Mouse (Mus musculus) limb, embryonic 15.5 days (tissue): ENCODE data around the gene Cmas. TPM values are rescaled to one million over a fixed set of nuclear protein-coding genes. Genes with fewer than 3 reads are reported as not detected.

ENCODE experiments used
- ATAC-seq: fragments of 200-750 bp; cut with Nextera tagmentation; 2 replicates; pipeline ENCODE4 v1.8.0; 2017; ENCODE audit warnings: low read depth, moderate TSS enrichment; ENCODE audit not compliant: insufficient number of reproducible peaks, low FRiP score, low TSS enrichment
- H3K27ac ChIP-seq: fragments of 300-500 bp; sonication (generic); 2 replicates; pipeline ENCODE4 v1.5.1; 2015; ENCODE audit warnings: moderate library complexity, mild to moderate bottlenecking, inconsistent platforms
- H3K27me3 ChIP-seq: fragments of 300-500 bp; sonication (generic); 2 replicates; pipeline ENCODE4 v1.6.1; 2015; ENCODE audit warnings: inconsistent platforms
- H3K36me3 ChIP-seq: fragments of 300-500 bp; sonication (generic); 2 replicates; pipeline ENCODE4 v1.6.1; 2015; ENCODE audit warnings: inconsistent platforms
- H3K4me1 ChIP-seq: fragments of 300-500 bp; sonication (generic); 2 replicates; pipeline ENCODE4 v1.6.1; 2015; ENCODE audit warnings: inconsistent platforms
- H3K4me2 ChIP-seq: fragments of 300-500 bp; sonication (generic); 2 replicates; pipeline ENCODE4 v1.6.1; 2015; ENCODE audit warnings: mild to moderate bottlenecking, inconsistent platforms
- H3K4me3 ChIP-seq: fragments of 300-500 bp; sonication (generic); 2 replicates; pipeline ENCODE4 v1.5.1; 2015; ENCODE audit warnings: mild to moderate bottlenecking, inconsistent platforms
- H3K9ac ChIP-seq: fragments of 300-500 bp; sonication (generic); 2 replicates; pipeline ENCODE4 v1.6.1; 2015; ENCODE audit warnings: inconsistent platforms
- H3K9me3 ChIP-seq: fragments of 300-500 bp; sonication (generic); 2 replicates; pipeline ENCODE4 v1.6.1; 2016; ENCODE audit warnings: inconsistent platforms
- WGBS: fragments of 180-500 bp; shearing (Covaris S2); methylation state at CpG from one replicate; pipeline ENCODE4 v1.1.7; 2015; 5-methylcytosine and 5-hydroxymethylcytosine counted together
- polyA plus RNA-seq: library from polyadenylated mRNA; unstranded; fragments of >200 nt; fragmentation: Nextera tagmentation; extraction: Ambion mirVana; gene quantifications from 2 replicates; pipeline ENCODE4 v1.2.1, GENCODE M21; 2015

The Cmas gene
- polyA plus RNA-seq, 1 experiment from 2014 or later = 90.3 TPM

GRCm38 (mm10) chr6:142797996-142798395 is 41.5 kb downstream of the Cmas start:
- no peaks in the 10 kb centered on the region for H3K9me3 ChIP-seq
- no peak overlapping the region for H3K4me3 ChIP-seq
- H3K27me3 ChIP-seq = no peaks in the 10 kb centered on the region
- H3K4me1 ChIP-seq = 0 out of 2 replicates have a peak, but pooled peaks cover 3% of the 10 kb centered on the region
- no peak for ATAC-seq
- H3K4me2 ChIP-seq = no peak overlapping the region
- H3K9ac ChIP-seq = no peak overlapping the region
- H3K36me3 ChIP-seq = no peaks in the 10 kb centered on the region
- H3K27ac ChIP-seq = no peak overlapping the region
- 79% methylated on average over 1 of the region's 1 CpGs for whole genome bisulfite sequencing

GRCm38 (mm10) chr6:142798837-142799236 is 42.4 kb downstream of the Cmas start:
- no peak overlapping the region for H3K27ac ChIP-seq
- H3K36me3 ChIP-seq = no peaks in the 10 kb centered on the region
- no peaks in the 10 kb centered on the region for H3K9me3 ChIP-seq
- WGBS = 86% methylated on average over 9 of the region's 9 CpGs
- no peak for ATAC-seq
- H3K4me1 ChIP-seq = no peaks in the 10 kb centered on the region
- H3K4me2 ChIP-seq = no peak overlapping the region
- no peaks in the 10 kb centered on the region for H3K27me3 ChIP-seq
- H3K4me3 ChIP-seq = no peak overlapping the region
- H3K9ac ChIP-seq = no peak overlapping the region

- no peaks in the 10 kb centered on the region for H3K36me3 ChIP-seq
- no peak overlapping the region for H3K4me2 ChIP-seq
- H3K27me3 ChIP-seq = no peaks in the 10 kb centered on the region
- H3K4me1 ChIP-seq = no peaks in the 10 kb centered on the region
- no peak overlapping the region for H3K9ac ChIP-seq
- no peak for ATAC-seq
- H3K27ac ChIP-seq = no peak overlapping the region
- H3K4me3 ChIP-seq = no peak overlapping the region
- WGBS = 74% methylated on average over 7 of the region's 7 CpGs
- H3K9me3 ChIP-seq = no peaks in the 10 kb centered on the region
Measured at GRCm38 (mm10) chr6:142799704-142800374, 43.4 kb downstream of the Cmas start.

- Histone ChIP-seq H3K27ac (no peak overlapping the region), H3K9ac (no peak overlapping the region), H3K4me2 (no peak overlapping the region), H3K9me3 (no peaks in the 10 kb centered on the region), H3K36me3 (no peaks in the 10 kb centered on the region), H3K4me1 (no peaks in the 10 kb centered on the region), H3K27me3 (no peaks in the 10 kb centered on the region), H3K4me3 (no peak overlapping the region)
- WGBS = 75% methylated on average over 5 of the region's 5 CpGs
- ATAC-seq = no peak
Measured at GRCm38 (mm10) chr6:142801687-142802086, 45.2 kb downstream of the Cmas start.

GRCm38 (mm10) chr6:142802617-142803525 is 46.4 kb downstream of the Cmas start:
- Histone ChIP-seq H3K27ac (no peak overlapping the region), H3K9ac (no peak overlapping the region), H3K4me3 (no peak overlapping the region), H3K4me1 (no peaks in the 10 kb centered on the region), H3K9me3 (no peaks in the 10 kb centered on the region), H3K27me3 (no peaks in the 10 kb centered on the region), H3K36me3 (no peaks in the 10 kb centered on the region), H3K4me2 (no peak overlapping the region)
- WGBS = 51% methylated on average over 11 of the region's 11 CpGs
- no peak for ATAC-seq

GRCm38 (mm10) chr6:142804402-142804801 is 47.9 kb downstream of the Cmas start, which contains the start of gene Sult6b2:
Gene Sult6b2, minus strand, starts transcription at chr6:142804502.
- Histone ChIP-seq H3K27me3 (no peaks in the 10 kb centered on the region), H3K4me2 (no peak within 1 kb of the TSS), H3K4me3 (no peak within 1 kb of the TSS), H3K27ac (no peak within 1 kb of the TSS), H3K4me1 (no peaks in the 10 kb centered on the region), H3K9ac (no peak within 1 kb of the TSS), H3K36me3 (no peaks in the 10 kb centered on the region), H3K9me3 (no peaks in the 10 kb centered on the region)
- no peak for ATAC-seq

GRCm38 (mm10) chr6:142806326-142806725 is 49.8 kb downstream of the Cmas start:
- H3K4me1 ChIP-seq = no peaks in the 10 kb centered on the region
- no peak overlapping the region for H3K4me2 ChIP-seq
- no peak overlapping the region for H3K4me3 ChIP-seq
- 73% methylated on average over 4 of the region's 4 CpGs for WGBS
- no peak for ATAC-seq
- H3K27me3 ChIP-seq = no peaks in the 10 kb centered on the region
- H3K9me3 ChIP-seq = no peaks in the 10 kb centered on the region
- H3K36me3 ChIP-seq = no peaks in the 10 kb centered on the region
- no peak overlapping the region for H3K9ac ChIP-seq
- H3K27ac ChIP-seq = no peak overlapping the region

GRCm38 (mm10) chr6:142809373-142810098 is 53.0 kb downstream of the Cmas start:
- Histone ChIP-seq H3K9ac (no peak overlapping the region), H3K4me3 (no peak overlapping the region), H3K4me1 (0 out of 2 replicates have a peak, but pooled peaks cover 6% of the 10 kb centered on the region), H3K9me3 (no peaks in the 10 kb centered on the region), H3K36me3 (no peaks in the 10 kb centered on the region), H3K27ac (no peak overlapping the region), H3K27me3 (no peaks in the 10 kb centered on the region), H3K4me2 (no peak overlapping the region)
- WGBS = 35% methylated on average over 6 of the region's 6 CpGs
- ATAC-seq = no peak

- no peak overlapping the region for H3K4me3 ChIP-seq
- no peak overlapping the region for H3K4me2 ChIP-seq
- no peaks in the 10 kb centered on the region for H3K27me3 ChIP-seq
- H3K9me3 ChIP-seq = no peaks in the 10 kb centered on the region
- H3K4me1 ChIP-seq = 0 out of 2 replicates have a peak, but pooled peaks cover 6% of the 10 kb centered on the region
- H3K9ac ChIP-seq = no peak overlapping the region
- ATAC-seq = no peak
- no peaks in the 10 kb centered on the region for H3K36me3 ChIP-seq
- H3K27ac ChIP-seq = no peak overlapping the region
- 73% methylated on average over 6 of the region's 6 CpGs for WGBS
Measured at GRCm38 (mm10) chr6:142810239-142810638, 53.8 kb downstream of the Cmas start.

- Histone ChIP-seq H3K27ac (no peak overlapping the region), H3K4me1 (0 out of 2 replicates have a peak, but pooled peaks cover 6% of the 10 kb centered on the region), H3K36me3 (no peaks in the 10 kb centered on the region), H3K4me2 (no peak overlapping the region), H3K9me3 (no peaks in the 10 kb centered on the region), H3K9ac (no peak overlapping the region), H3K4me3 (no peak overlapping the region), H3K27me3 (no peaks in the 10 kb centered on the region)
- 74% methylated on average over 5 of the region's 5 CpGs for WGBS
- no peak for ATAC-seq
Measured at GRCm38 (mm10) chr6:142812969-142813368, 56.5 kb downstream of the Cmas start.

GRCm38 (mm10) chr6:142814011-142814410 is 57.5 kb downstream of the Cmas start:
- Histone ChIP-seq H3K9ac (no peak overlapping the region), H3K27ac (no peak overlapping the region), H3K4me1 (0 out of 2 replicates have a peak, but pooled peaks cover 6% of the 10 kb centered on the region), H3K4me2 (peak overlapping the region; percentile 55), H3K4me3 (peak overlapping the region; percentile 42), H3K9me3 (no peaks in the 10 kb centered on the region), H3K36me3 (no peaks in the 10 kb centered on the region), H3K27me3 (no peaks in the 10 kb centered on the region)
- 42% methylated on average over 10 of the region's 10 CpGs for WGBS
- no peak for ATAC-seq
